ENCODE assay signal across 9 mouse cellular contexts in genomic region chr19:44825819-44826218, GRCm38 (mm10).
DNase-seq lines count a peak whose midpoint lies in the region; ATAC-seq and TF ChIP-seq lines count a peak whose summit lies in the region.
"Had no signal": no experiment of that assay in that cellular context is flagged by ENCODE, and none has a peak within 500 bp of the region (broad histone marks: within the 10 kb centered on the region; RNA-seq: fewer than 3 reads in every experiment).

No protein-coding gene starts in this region.

- no peaks in the 10 kb centered on the region for H3K9me3 ChIP-seq in lung, embryonic 14.5 days (ENCODE audit: low read depth, low read length)
- H3K9me3 ChIP-seq in hindbrain, embryonic 14.5 days (ENCODE audit: control insufficient read depth, low read length), result no peaks in the 10 kb centered on the region
- H3K9me3 ChIP-seq in midbrain, postnatal 0 days (ENCODE audit: low read length), result no peaks in the 10 kb centered on the region
- H3K9me3 ChIP-seq: lung, embryonic 15.5 days had no signal

- H3K4me1 ChIP-seq in lung, embryonic 14.5 days (ENCODE audit: insufficient read depth), result no peaks in the 10 kb centered on the region
- no peaks in the 10 kb centered on the region; the same call in 1 of the 2 replicates for H3K4me1 ChIP-seq in lung, adult 2 months (ENCODE audit: control insufficient read depth, insufficient read depth, low read length)
- H3K4me1 ChIP-seq in hindbrain, embryonic 14.5 days (replicated peaks; ENCODE audit: control insufficient read depth, insufficient read depth, low read length), result peaks cover 14% of the 10 kb centered on the region
- H3K4me1 ChIP-seq in midbrain, postnatal 0 days (ENCODE audit: insufficient read depth, low read length), result no peaks in the 10 kb centered on the region

- no peaks in the 10 kb centered on the region for H3K36me3 ChIP-seq in lung, embryonic 14.5 days (ENCODE audit: insufficient read depth)
- H3K36me3 ChIP-seq in hindbrain, embryonic 14.5 days (replicated peaks; ENCODE audit: control insufficient read depth, insufficient read depth), result no peaks in the 10 kb centered on the region; the same call in 1 of the 2 replicates
- H3K36me3 ChIP-seq in midbrain, postnatal 0 days (ENCODE audit: insufficient read depth, low read length), result no peaks in the 10 kb centered on the region
- H3K36me3 ChIP-seq: lung, embryonic 15.5 days had no signal

- H3K27ac ChIP-seq in lung, embryonic 14.5 days (ENCODE audit: low read depth), result no peak overlapping the region
- H3K27ac ChIP-seq in hindbrain, embryonic 14.5 days, result peak overlapping the region; percentile 43; the same call in 1 of the 2 replicates
- no peak overlapping the region for H3K27ac ChIP-seq in midbrain, postnatal 0 days (ENCODE audit: low read depth, low read length)
- H3K27ac ChIP-seq: lung, embryonic 15.5 days had no signal

- no peak overlapping the region; the same call in 1 of the 2 replicates for H3K4me2 ChIP-seq in lung, embryonic 14.5 days
- no peak overlapping the region for H3K4me2 ChIP-seq in hindbrain, embryonic 14.5 days (replicated peaks)
- no peak overlapping the region for H3K4me2 ChIP-seq in midbrain, postnatal 0 days (ENCODE audit: low read depth, low read length, poor library complexity, severe bottlenecking)

- H3K27me3 ChIP-seq in lung, embryonic 14.5 days (ENCODE audit: insufficient read depth, low read length), result 0 out of 2 replicates have a peak, but pooled peaks cover 4% of the 10 kb centered on the region
- peaks cover 12% of the 10 kb centered on the region for H3K27me3 ChIP-seq in hindbrain, embryonic 14.5 days (ENCODE audit: control insufficient read depth, insufficient read depth, low read length)
- H3K27me3 ChIP-seq in midbrain, postnatal 0 days (ENCODE audit: insufficient read depth, low read length), result peaks cover 10% of the 10 kb centered on the region; the same call in 1 of the 2 replicates

- TF ChIP-seq POLR2A in lung, adult 2 months (IDR thresholded peaks at IDR 0.05; ENCODE audit: borderline replicate concordance, extremely low read depth, low read depth, low read length), result no peak

- no peak overlapping the region for H3K9ac ChIP-seq in lung, embryonic 14.5 days
- H3K9ac ChIP-seq in hindbrain, embryonic 14.5 days, result no peak overlapping the region
- H3K9ac ChIP-seq in midbrain, postnatal 0 days (replicated peaks; ENCODE audit: low read length, poor library complexity, severe bottlenecking), result no peak overlapping the region
- H3K9ac ChIP-seq: lung, embryonic 15.5 days had no signal

- H3K4me3 ChIP-seq in lung, embryonic 14.5 days (ENCODE audit: low read depth, low read length), result no peak overlapping the region
- no peak overlapping the region for H3K4me3 ChIP-seq in lung, adult 2 months (replicated peaks; ENCODE audit: extremely low read depth, low read depth, low read length)
- H3K4me3 ChIP-seq in hindbrain, embryonic 14.5 days (replicated peaks; ENCODE audit: low read length), result no peak overlapping the region
- H3K4me3 ChIP-seq in midbrain, postnatal 0 days (ENCODE audit: low read depth, low read length), result no peak overlapping the region
- H3K4me3 ChIP-seq: lung, embryonic 15.5 days had no signal

- ATAC-seq in lung, embryonic 14.5 days (ENCODE audit: insufficient read depth), result no peak
- ATAC-seq in hindbrain, embryonic 14.5 days (ENCODE audit: low FRiP score), result no peak
- no peak for ATAC-seq in midbrain, postnatal 0 days (ENCODE audit: low FRiP score)

- WGBS in lung, embryonic 14.5 days, result 18% methylated on average over 4 of the region's 4 CpGs
- 23% methylated on average over 4 of the region's 4 CpGs for WGBS in lung, adult 2 months
- 23% methylated on average over 4 of the region's 4 CpGs for WGBS in hindbrain, embryonic 14.5 days
- 27% methylated on average over 4 of the region's 4 CpGs for WGBS in midbrain, postnatal 0 days

- TF ChIP-seq CTCF in lung, embryonic 14.5 days (IDR thresholded peaks at IDR 0.05; ENCODE audit: low read depth), result peak; percentile 46
- TF ChIP-seq CTCF in lung, adult 2 months (IDR thresholded peaks at IDR 0.05; ENCODE audit: insufficient read depth, low read length), result no peak
- TF ChIP-seq CTCF in midbrain, postnatal 0 days (IDR thresholded peaks at IDR 0.05), result peak; percentile 46

- DNase-seq in lung, embryonic 14.5 days, result no peak
- no peak for DNase-seq in lung, adult 2 months
- DNase-seq in embryo, embryonic 10.5 days (ENCODE audit: low spot score), result peak; percentile 69
- no peak for DNase-seq in hindbrain, embryonic 14.5 days (ENCODE audit: low spot score)
- no peak for DNase-seq in midbrain, postnatal 0 days (ENCODE audit: low spot score)
- no peak for DNase-seq in layer of hippocampus, adult 9-11 months
- no peak for DNase-seq in cerebellum, adult 11-12 months
- DNase-seq: thymus, adult 18-20 months had no signal
